Mouse (Mus musculus) adipocyte (in vitro differentiated cells): ENCODE data around the gene Pard3b.

Source experiments
- DNase-seq: peaks from one replicate; pipeline ENCODE4 v3.0.0-alpha.2; 2016; ENCODE audit warnings: low spot score

The Pard3b gene

DNA sequence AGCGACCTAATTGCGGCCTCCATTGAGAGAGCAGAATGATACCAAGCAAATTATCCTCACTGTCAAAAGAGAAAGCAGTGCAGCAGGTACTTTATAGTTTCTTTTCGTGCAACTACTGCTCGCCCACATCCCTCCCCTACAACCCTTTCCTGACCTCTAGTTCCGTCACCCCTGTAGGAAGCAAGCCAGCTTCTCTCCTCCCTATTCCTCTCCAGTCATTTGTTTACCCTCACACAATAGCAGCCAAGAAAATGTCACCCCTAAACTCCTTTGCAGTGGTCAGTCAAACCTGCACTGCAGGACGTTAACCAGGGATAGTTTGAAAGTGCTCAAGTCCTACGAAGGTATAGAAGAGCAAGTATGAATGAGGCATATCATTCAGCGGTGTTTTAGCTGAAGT, 826.9 kb downstream of the Pard3b start:
- no peak for DNase-seq

DNA sequence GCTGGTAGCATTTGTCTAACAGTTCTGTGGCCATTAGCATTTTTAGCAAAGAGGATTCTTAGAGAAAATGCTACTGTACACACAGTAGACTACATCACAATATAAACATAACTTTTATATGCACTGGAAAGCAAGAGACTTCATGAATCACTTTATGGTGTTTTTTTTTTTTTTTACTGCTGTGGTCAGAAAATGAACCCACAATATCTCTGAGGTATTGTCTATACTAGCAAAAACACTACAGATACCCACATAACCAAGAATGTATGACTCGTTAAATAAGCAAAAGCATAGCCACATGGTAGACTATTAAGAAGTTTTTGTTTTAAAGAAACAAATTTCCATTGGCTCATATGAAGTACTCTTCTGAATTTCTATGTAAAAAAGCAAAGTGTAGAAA, 827.9 kb downstream of the Pard3b start:
- DNase-seq, result no peak

DNA sequence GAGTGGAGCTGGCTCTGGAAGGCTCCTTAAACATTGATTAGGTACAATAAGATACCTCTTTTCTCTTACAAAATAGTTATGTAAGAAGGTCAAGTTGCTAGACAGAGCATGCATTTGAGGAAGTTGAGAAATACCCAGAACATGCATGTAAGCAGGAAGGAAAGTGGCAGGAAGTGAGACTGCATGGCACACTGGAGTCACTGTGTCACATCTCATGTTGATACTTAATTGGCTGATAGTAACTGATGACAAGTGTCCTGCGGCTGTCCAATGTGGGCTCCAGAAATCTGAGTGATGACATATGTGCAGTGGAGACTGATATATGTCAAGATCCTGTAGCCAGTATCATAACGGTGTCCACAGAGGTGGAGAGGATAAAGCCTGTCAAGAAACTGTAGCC, 844.4 kb downstream of the Pard3b start:
- DNase-seq, result no peak

DNA sequence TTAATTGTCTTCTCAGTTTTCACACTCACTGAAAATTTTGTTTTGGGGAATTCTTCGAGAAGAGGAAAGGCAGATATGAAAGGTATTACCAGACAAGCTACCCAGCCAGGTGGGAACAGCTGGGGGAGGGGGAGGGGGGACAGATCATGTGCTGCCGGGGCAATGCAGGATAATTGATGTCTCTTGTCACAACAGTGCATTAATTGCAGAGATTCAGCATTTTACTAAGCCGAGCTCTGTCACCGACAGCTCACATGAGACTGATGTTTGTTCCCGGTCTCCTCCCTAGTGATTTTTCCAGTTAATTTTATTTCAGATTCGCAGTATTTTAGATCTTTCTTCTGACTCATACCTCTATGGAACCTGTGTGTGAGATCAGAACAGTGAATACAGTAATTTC, 850.2 kb downstream of the Pard3b start:
- DNase-seq, result no peak

DNA sequence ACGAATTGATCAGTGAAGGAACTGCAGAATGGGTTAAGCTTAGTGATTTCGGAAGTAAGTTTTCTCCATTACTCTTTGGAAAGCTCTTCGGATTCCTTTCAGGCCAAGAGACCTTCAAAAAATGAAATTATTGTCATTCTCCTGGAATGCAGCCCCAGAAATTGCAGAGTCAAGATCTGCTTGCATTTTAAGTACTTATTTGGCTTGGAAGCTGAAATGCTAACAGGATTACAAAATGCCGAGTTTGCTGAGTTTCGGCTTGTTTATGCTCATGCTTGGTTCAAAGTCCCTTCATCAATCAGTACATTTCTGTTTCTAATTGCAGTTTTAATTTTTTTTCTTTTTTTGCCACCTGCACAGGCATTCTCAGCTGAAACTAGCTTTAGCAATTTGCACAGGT, 860.5 kb downstream of the Pard3b start:
- no peak for DNase-seq

DNA sequence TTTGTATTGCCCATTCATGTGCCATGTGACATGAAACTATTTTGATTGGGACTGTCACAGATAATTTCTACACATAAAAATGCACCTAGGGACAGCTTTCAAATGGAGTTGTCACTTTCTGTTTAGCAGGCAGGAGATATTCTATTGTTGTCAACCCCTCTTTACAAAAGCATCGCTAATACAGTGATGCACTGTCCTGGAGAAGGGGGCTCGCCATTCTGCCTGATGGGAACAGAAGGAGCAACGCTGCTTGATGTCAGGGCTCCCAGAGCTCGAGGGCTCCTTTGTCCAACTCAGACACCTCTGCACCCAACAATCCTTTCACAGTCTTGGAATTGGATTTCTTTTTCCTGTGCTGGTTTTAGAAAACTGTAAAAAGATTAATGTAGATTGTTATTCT, 871.9 kb downstream of the Pard3b start:
- no peak for DNase-seq

DNA sequence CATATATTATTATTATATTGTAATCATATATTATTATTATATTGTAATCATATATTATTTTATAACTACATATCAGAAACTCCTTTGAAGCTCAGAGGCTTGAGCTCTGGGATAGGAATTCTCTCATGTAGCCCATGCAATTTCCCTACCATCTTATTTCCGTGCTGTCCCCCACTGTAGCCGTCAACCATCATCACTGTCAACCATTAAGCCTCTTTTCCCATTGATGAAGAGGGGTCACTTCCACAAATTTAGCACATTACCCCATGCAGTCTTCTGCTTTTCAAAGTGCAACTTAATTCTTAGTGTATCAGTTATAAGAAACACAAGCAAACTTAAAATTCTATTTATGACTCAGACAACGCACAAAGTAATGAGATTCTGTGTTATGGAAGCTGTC, 873.1 kb downstream of the Pard3b start:
- no peak for DNase-seq

DNA sequence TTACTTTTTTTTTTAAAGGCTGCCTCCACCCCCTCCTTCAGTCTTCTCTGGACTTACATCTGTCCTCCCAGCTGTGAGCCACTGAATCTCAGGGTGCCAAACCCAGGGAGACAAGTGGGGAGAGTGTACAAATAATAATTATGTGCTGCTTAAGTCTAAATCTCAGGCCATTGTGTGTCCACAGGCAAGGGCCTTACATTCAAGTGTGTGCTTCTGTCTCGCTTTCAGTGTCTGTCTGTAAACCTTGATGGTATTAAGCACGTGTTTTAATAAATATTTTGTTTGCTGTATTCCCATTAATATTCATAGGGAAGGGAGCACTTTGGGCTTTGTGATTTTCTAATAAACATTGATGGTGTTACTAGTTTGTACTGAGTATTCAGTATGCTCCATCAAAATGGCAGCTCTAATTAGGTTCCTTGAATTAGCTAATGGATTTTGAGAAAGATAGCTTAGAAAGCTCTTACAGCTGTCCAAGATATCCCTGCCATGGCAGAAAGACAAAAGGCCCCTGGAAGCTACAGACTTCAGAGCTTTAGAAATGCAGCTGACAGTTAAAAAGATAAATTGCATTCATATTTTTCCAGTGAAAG, 880.1 kb downstream of the Pard3b start:
- DNase-seq, result no peak

DNA sequence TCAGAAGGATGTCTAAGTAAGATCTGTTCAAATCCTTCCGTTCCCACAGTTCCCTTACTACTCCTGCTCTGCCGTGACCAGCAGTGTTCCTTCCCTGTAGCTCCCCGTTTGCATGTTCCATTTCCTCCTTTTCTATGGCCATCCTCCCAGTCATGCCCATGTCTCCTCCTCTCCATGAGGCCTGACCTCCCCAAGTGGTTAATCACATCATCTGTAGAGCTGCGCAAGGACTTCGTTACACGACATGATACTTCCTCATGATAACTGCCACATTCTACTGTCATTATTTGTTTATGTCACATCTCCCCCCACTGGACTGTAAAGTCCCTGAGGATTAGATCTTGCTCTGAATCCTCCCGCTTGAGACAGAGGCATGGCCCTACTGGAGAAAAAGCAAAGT, 882.7 kb downstream of the Pard3b start:
- DNase-seq, result no peak

DNA sequence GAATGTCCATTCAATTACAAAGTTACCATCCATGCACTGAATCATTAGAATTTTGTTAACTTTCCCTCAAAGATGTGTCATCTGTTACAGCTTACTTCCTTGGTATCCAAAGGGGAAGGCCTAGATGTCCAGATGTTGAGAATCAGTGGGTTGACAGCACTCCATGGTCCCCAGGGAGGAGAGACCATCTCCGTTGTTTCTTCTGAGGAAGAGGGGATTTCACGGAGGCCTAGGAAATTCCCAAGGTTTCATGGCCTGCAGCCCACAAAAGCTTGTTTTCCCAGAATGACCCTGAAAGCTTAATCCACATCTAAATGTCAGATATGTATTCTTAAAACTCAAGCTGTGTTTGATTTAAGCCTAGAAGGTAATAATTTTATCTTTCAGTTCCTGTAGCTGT, 884.1 kb downstream of the Pard3b start:
- DNase-seq, result no peak

DNA sequence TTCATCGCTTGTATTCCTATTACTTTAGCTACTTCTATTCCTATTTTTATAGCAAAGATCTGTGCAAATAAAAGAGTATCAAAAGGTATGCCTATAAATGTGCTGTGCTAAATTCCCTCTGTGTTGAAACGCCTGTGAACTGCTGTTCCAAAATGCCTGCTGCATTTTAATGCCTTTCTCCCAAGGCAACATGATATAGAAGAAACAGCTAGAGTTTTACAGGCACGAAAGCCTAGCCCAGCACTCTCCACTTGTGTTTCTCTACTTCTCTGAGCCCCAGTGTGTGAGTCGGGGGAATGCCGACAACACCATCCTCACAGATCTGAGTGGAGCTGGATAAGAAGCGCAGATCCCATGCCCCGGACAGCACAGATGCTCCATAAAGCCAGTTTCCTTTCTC, 889.2 kb downstream of the Pard3b start:
- no peak for DNase-seq

DNA sequence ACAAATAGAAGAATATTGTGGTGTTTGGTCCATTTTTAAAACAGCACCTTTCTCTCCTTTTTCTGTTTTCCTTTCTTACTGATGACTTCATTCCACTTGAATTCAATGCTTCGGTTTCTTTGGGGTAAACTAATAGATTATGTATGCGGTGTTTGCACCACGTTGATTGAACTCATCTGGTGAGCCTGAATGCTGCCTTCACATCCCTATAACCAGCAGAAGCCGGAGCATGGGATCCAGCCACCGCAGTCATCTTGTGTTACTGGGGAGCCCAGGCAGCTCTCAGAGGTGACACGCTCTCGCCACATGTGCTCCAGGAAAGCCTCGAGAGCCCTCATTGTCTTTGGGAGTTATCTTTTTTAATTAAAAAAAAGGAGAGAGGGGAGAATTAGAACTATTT, 891.3 kb downstream of the Pard3b start:
- no peak for DNase-seq

DNA sequence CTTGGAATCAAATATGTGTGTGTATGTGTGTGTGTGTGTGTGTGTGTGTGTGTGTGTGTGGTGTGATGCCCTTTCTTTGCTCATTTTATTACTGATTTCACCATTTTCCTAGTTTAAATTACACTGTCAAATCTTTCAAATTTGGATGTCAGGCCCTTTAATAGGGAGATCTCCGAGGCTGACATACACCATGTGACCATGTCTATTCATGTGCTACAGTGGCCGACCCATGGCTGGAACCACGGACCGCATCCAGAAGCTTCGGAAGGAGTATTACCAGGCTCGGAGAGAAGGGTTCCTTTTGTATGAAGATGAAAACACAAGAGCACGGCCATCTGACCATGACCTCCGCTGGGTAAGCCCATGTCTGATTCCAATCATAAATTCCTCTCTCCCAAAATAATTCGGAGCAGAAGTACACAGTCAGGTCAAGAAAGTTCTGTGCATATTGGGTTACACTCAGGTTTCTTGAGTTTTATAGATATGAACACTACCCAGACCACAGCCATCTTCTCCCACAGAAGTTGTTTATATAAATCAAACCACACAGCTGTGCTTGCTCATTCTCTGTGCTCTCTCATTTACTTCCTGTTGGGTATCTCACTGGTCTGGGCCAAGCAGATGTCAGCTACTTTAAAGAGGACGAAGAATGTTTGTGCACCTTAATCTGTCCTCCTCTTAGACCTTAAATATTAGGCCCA, 894.0 kb downstream of the Pard3b start:
- DNase-seq, result no peak

DNA sequence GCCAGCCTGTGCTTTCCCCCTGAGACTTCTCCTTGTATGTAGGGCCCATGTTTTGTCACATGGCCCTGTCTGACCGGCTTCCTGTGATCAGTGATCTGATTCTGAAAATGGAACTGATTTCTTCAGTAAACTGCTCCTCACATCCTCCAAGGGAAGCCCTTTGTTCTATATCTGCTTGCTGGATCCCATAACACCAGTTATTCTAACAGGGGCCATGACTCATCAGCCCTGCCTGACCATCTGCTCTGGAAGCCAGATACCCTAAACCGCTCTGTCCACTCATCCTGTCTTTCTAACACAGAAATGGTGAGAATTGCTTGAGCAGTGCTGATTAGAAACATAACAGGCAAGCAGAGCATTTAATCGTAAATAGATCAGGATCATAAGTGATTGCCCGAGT, 910.3 kb downstream of the Pard3b start:
- DNase-seq, result no peak

DNA sequence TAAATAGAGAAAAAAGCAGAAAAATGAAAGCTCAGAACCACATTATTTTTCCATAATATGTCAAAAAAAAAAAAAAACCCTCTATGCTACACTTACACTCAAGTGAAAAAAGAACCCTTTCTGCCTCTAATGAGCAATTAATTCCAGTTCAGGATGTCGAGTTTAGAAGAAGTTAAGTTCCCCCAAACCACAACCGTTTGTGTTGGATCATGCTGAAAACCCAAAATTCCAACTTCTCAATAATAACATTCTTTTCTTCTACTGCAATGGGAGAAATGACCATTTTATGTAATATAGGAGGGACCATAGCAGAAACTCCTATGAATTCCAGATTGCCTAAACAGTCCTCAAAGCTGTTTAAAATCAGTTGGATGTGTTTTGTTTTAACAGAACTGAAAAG, 911.9 kb downstream of the Pard3b start:
- no peak for DNase-seq

DNA sequence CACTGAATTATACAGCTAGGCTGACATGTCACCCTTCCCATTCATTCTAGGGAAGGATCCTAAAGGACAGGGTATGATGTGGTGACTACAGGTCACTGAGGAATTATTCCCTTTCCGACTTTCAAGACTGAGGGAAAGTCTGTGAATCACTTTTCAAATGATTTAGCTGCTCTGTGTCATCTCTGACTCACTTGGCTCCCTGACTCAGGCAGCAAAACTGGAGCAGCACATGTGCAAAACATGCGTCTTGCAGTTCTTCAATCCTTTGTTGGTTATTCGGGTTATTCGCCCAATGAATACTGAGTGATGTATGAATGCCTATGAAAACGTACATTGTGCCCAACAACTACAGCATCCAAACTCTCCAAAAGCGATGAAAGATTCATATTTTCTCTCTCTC, 912.9 kb downstream of the Pard3b start:
- peak; percentile 15 for DNase-seq

DNA sequence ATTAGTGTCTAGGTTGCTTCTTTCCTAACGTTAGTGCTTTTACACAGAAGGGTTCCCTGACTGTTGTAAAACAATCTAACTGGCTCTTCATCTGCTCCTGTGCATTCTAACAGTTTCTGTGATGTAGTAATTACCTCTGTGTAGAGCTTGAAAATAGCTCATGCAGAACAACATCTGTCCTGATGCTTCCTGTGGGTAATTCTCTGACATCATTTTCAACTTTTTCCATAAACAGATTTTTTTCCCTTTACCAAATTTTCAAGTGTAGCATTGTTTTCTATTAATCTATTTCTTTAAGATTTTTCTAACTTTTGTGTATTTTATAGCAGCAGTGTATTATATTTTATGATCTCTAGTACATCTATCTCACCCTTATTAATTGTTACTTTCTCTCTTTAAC, 917.2 kb downstream of the Pard3b start:
- no peak for DNase-seq

DNA sequence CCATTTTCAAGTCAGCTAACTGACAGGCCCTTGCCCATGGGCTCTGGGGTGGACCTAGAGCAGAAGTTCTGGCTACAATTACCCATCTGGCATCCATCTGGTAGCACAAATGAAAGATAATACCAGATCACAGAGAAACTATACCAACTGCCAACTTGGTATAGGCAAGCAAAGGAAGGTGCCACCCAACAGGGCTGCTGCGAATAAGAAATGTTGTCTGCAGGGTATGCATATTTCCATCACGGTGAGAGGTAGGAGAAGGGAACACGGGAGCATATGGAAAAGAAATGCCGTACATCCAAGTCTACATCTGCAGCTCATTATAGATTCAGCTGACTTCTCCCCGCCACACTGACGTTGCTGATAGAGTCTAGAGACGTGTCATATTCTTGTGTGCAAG, 924.4 kb downstream of the Pard3b start:
- DNase-seq, result no peak

DNA sequence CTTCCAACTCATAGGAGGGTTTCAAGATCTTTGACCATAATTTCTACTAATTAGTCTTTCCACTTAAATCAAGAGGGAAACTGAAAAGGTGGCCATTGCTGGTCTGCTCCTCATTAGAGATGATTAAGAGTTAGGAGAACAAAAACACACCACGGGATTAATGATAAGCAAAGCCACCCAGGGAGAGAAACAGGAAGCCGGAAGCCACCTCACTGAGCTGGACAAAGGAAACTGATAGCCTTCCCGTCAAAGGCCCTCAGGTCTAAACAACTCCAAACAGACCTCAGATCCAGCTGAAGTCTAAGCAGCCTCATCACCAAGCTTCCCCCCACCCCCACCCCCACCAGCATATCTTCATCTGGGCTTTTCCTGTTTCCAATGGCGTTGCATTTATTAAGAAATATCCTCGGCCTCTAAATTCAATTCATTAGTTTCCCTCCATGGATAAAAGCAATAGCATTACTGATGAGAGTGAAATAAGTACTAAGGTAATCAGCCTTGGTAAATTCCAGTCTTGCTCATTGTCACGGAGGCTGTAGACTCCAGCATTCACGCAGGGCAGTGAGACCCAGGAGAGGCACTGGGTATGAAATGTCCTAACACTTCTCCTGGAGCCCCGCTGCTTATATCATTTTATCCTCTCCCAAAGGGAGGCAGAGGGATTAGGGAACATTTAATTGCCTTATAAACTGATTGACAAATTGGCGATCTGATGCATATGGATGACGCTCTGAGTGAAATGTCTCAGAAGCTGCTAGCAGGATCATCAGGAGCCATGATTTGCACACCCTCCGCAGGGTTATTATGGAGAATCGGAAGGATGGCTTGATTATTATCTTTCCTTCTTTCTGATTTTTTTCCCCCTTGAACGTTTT, 925.9 kb downstream of the Pard3b start:
- DNase-seq, result no peak

DNA sequence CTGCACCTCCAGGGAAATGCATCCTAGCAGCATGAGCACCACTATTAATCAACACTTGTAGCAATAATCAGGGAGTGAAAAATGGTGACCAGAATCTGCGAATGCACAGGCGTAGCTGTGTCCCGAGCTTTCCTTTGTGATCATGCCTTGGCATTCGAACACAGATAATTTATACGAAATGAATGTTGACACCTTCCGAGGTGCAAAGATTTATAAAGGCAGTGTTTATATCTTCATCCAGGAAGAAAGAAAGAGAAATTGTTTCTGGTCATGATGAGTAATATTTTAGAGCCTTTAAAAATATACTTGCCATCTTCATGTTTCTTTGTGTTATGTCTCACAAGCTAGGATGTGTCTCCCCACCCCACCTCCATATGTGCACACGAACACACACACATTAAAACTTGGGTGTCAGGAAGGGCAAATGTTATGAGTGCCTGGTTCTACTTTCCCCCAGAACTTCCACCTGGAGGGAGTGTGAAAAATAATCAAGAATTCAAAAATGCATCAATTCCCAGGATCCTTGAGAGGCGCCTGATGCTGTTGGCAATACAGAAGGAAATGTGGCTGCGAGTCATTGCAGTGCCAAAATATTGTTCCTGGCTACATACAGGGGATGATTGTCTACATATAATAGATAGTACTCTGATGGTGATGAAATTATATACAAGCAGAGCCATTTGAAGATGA, 926.6 kb downstream of the Pard3b start:
- DNase-seq, result no peak

DNA sequence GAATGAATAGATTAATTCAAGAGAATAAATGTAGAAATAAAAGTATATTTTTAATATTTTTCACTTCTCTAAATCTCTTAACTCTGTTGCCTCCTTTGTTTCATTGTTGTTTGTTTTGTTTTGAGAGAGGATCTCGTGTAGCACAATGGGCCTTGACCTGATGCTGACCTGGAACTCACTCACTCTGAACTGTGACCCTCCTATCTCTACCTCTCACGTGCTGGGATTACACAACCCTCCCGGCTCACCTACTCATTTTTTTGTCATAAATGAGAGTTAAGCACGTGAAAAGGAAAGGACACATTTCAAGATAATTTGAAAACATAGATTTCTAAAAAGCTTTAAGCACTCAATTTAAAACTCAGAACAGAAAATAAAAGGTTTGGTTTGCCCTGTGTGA, 928.0 kb downstream of the Pard3b start:
- no peak for DNase-seq

DNA sequence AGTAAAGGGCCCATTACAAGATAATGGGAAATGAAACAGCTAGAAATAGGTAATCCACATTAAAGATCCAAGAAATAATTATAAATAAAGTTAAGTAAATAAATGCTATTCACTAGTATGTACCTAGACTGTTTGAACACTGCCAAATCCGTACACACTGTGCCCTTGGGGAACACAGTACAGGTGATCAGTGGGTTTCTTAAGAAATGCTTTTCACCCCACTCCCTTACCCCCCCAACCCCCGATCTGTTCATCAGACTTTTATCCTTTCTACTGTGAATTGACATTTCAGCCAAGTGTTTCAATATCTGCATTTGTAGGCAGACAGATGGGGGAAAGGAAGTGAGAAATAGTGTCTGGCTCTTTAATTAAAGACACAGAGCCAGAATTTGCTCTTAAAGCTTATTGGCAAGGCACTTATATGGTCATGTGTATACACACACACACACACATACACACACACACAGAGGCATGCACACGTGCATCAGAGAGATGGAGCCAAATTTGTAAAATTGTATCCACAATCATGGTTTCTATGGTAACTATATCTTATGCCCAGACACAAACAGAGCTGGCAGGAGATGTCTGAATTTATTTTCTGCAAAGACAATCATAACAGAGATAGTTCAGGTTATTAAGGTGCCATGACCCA, 938.4 kb downstream of the Pard3b start:
- no peak for DNase-seq
